ENCODE assay signal across 8 mouse cellular contexts in the genomic region with DNA sequence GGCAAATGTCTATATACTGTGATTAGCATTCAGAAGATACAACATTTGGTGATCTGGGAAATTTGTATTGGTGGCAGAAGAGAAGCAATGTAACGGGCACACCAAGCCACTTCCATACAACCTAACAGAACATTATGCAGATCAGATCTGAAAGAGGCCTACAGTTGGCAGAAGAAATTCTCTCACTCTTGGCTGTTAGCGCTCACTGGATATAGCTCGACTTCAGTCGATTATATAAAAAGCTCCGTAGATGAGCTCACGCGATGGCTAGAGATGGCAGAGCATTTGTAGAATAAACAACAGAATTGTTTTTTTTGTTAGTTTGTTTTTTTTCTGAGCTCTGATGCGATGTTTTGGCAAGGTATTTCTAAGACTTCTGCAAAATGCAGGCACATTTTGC. TPM values are rescaled to one million over a fixed set of nuclear protein-coding genes. Genes with fewer than 3 reads are reported as not detected.
DNase-seq lines count a peak whose midpoint lies in the region; ATAC-seq and TF ChIP-seq lines count a peak whose summit lies in the region.

No protein-coding gene starts in this region.

- intact Hi-C loops in left cerebral cortex, adult 2 months (cut with DNase I), result loop anchor here (5.0 kb wide), 1 partner anchor 49 kb away; a partner anchor contains a TSS

- H3K27ac ChIP-seq in left cerebral cortex, adult 2 months, result peak overlapping the region; percentile 80
- no peak overlapping the region for H3K27ac ChIP-seq in embryonic facial prominence, embryonic 12.5 days
- H3K27ac ChIP-seq in intestine, embryonic 16.5 days (ENCODE audit: low read length), result no peak overlapping the region
- no peak overlapping the region for H3K27ac ChIP-seq in neural tube, embryonic 12.5 days

- H3K4me2 ChIP-seq in embryonic facial prominence, embryonic 12.5 days (replicated peaks), result peak overlapping the region; percentile 52
- peak overlapping the region; percentile 78 for H3K4me2 ChIP-seq in intestine, embryonic 16.5 days (ENCODE audit: low read depth, low read length)
- peak overlapping the region; percentile 75 for H3K4me2 ChIP-seq in neural tube, embryonic 12.5 days (replicated peaks)

- 65% methylated on average over 8 of the region's 8 CpGs for WGBS in embryonic facial prominence, embryonic 12.5 days
- 56% methylated on average over 8 of the region's 8 CpGs for WGBS in intestine, embryonic 16.5 days
- WGBS in neural tube, embryonic 12.5 days, result 70% methylated on average over 8 of the region's 8 CpGs

- ATAC-seq in embryonic facial prominence, embryonic 12.5 days (ENCODE audit: insufficient number of reproducible peaks, insufficient read depth, low FRiP score, low TSS enrichment), result no peak
- no peak for ATAC-seq in intestine, embryonic 16.5 days
- no peak for ATAC-seq in neural tube, embryonic 12.5 days (ENCODE audit: low FRiP score, low read depth)

- peaks cover 58% of the 10 kb centered on the region for H3K36me3 ChIP-seq in embryonic facial prominence, embryonic 12.5 days
- H3K36me3 ChIP-seq in intestine, embryonic 16.5 days (ENCODE audit: control insufficient read depth, insufficient read depth, low read length), result peaks cover 14% of the 10 kb centered on the region
- peaks cover 45% of the 10 kb centered on the region for H3K36me3 ChIP-seq in neural tube, embryonic 12.5 days

- H3K9ac ChIP-seq in embryonic facial prominence, embryonic 12.5 days, result peak overlapping the region; percentile 80
- H3K9ac ChIP-seq in intestine, embryonic 16.5 days (ENCODE audit: low read depth, low read length), result peak overlapping the region; percentile 82
- H3K9ac ChIP-seq in neural tube, embryonic 12.5 days, result peak overlapping the region; percentile 72

- TF ChIP-seq CTCF in left cerebral cortex, adult 2 months (IDR thresholded peaks at IDR 0.05), result no peak

- 0 out of 2 replicates have a peak, but pooled peaks cover 4% of the 10 kb centered on the region for H3K4me1 ChIP-seq in embryonic facial prominence, embryonic 12.5 days
- H3K4me1 ChIP-seq in intestine, embryonic 16.5 days (ENCODE audit: control insufficient read depth, insufficient read depth, low read length), result peaks cover 4% of the 10 kb centered on the region; the same call in 1 of the 2 replicates
- peaks cover 8% of the 10 kb centered on the region; the same call in 1 of the 2 replicates for H3K4me1 ChIP-seq in neural tube, embryonic 12.5 days

- no peaks in the 10 kb centered on the region for H3K27me3 ChIP-seq in embryonic facial prominence, embryonic 12.5 days
- no peaks in the 10 kb centered on the region for H3K27me3 ChIP-seq in intestine, embryonic 16.5 days (replicated peaks; ENCODE audit: control insufficient read depth, insufficient read depth, low read length)
- H3K27me3 ChIP-seq in neural tube, embryonic 12.5 days (replicated peaks), result no peaks in the 10 kb centered on the region

- peak overlapping the region; percentile 95 for H3K4me3 ChIP-seq in left cerebral cortex, adult 2 months
- peak overlapping the region; percentile 79 for H3K4me3 ChIP-seq in embryonic facial prominence, embryonic 12.5 days
- peak overlapping the region; percentile 80 for H3K4me3 ChIP-seq in intestine, embryonic 16.5 days (ENCODE audit: low read length)
- H3K4me3 ChIP-seq in neural tube, embryonic 12.5 days, result peak overlapping the region; percentile 75

- no peaks in the 10 kb centered on the region for H3K9me3 ChIP-seq in embryonic facial prominence, embryonic 12.5 days
- no peaks in the 10 kb centered on the region for H3K9me3 ChIP-seq in intestine, embryonic 16.5 days (ENCODE audit: control insufficient read depth, low read length)
- H3K9me3 ChIP-seq in neural tube, embryonic 12.5 days, result no peaks in the 10 kb centered on the region

- DNase-seq in left cerebral cortex, adult 2 months (ENCODE audit: extremely low spot score in 1 of 2, low spot score in 2 of 2), result no peak
- DNase-seq in left cerebral cortex, adult 18-20 months (ENCODE audit: low spot score in 2 of 2), result no peak
- DNase-seq in spleen, adult 18-20 months, result no peak
- no peak for DNase-seq in embryo, embryonic 9.5 days (ENCODE audit: extremely low spot score)
- no peak for DNase-seq in thymus, adult 18-20 months

RNA-seq across cellular contexts. Expression of a gene that starts 0.8 kb away (rescaled TPM):
- total RNA-seq in left cerebral cortex, adult 2 months (2021), result 1 to 10 TPM; 6.4 to 6.6 TPM
- total RNA-seq in left cerebral cortex, adult 18-20 months (2021), result 1 to 10 TPM; 5.9 to 6.1 TPM
- 11.5 and 14.8 TPM in 2 replicates for polyA plus RNA-seq in embryonic facial prominence, embryonic 12.5 days (2016; fragmentation: Nextera tagmentation; extraction: Ambion mirVana)
- polyA plus RNA-seq in intestine, embryonic 16.5 days (2015; fragmentation: Nextera tagmentation; extraction: Ambion mirVana), result 6.7 and 7.6 TPM in 2 replicates
- polyA plus RNA-seq in neural tube, embryonic 12.5 days (2016; fragmentation: Nextera tagmentation; extraction: Ambion mirVana), result 9.9 and 11.1 TPM in 2 replicates

RNA-seq across cellular contexts. Expression of a gene that starts 19.8 kb away (rescaled TPM):
- 10 to 100 TPM; 67.6 to 73.6 TPM for total RNA-seq in left cerebral cortex, adult 2 months (2021)
- 10 to 100 TPM; 78.9 to 81.3 TPM for total RNA-seq in left cerebral cortex, adult 18-20 months (2021)
- 228 and 233 TPM in 2 replicates for polyA plus RNA-seq in embryonic facial prominence, embryonic 12.5 days (2016; fragmentation: Nextera tagmentation; extraction: Ambion mirVana)
- polyA plus RNA-seq in intestine, embryonic 16.5 days (2015; fragmentation: Nextera tagmentation; extraction: Ambion mirVana), result 157 and 169 TPM in 2 replicates
- polyA plus RNA-seq in neural tube, embryonic 12.5 days (2016; fragmentation: Nextera tagmentation; extraction: Ambion mirVana), result 193 and 198 TPM in 2 replicates

RNA-seq across cellular contexts. Expression of a gene that starts 19.9 kb away (rescaled TPM):
- 10 to 100 TPM; 37.3 to 40.6 TPM for total RNA-seq in left cerebral cortex, adult 2 months (2021)
- 10 to 100 TPM; 39.2 to 39.7 TPM for total RNA-seq in left cerebral cortex, adult 18-20 months (2021)
- polyA plus RNA-seq in embryonic facial prominence, embryonic 12.5 days (2016; fragmentation: Nextera tagmentation; extraction: Ambion mirVana), result 32.3 and 33.8 TPM in 2 replicates
- 18.4 and 20.0 TPM in 2 replicates for polyA plus RNA-seq in intestine, embryonic 16.5 days (2015; fragmentation: Nextera tagmentation; extraction: Ambion mirVana)
- polyA plus RNA-seq in neural tube, embryonic 12.5 days (2016; fragmentation: Nextera tagmentation; extraction: Ambion mirVana), result 44.9 and 45.5 TPM in 2 replicates

RNA-seq across cellular contexts. Expression of a gene that starts 23.6 kb away (rescaled TPM):
- total RNA-seq in left cerebral cortex, adult 2 months (2021), result not detected
- not detected for total RNA-seq in left cerebral cortex, adult 18-20 months (2021)
- 0.88 and 1.0 TPM in 2 replicates for polyA plus RNA-seq in embryonic facial prominence, embryonic 12.5 days (2016; fragmentation: Nextera tagmentation; extraction: Ambion mirVana)
- 0.31 and 0.54 TPM in 2 replicates for polyA plus RNA-seq in intestine, embryonic 16.5 days (2015; fragmentation: Nextera tagmentation; extraction: Ambion mirVana)
- 0.33 and 0.68 TPM in 2 replicates for polyA plus RNA-seq in neural tube, embryonic 12.5 days (2016; fragmentation: Nextera tagmentation; extraction: Ambion mirVana)

RNA-seq across cellular contexts. Expression of a gene that starts 50.8 kb away (rescaled TPM):
- total RNA-seq in left cerebral cortex, adult 2 months (2021), result 100 to 1,000 TPM; 209 to 211 TPM
- 100 to 1,000 TPM; 221 to 236 TPM for total RNA-seq in left cerebral cortex, adult 18-20 months (2021)
- 175 and 183 TPM in 2 replicates for polyA plus RNA-seq in embryonic facial prominence, embryonic 12.5 days (2016; fragmentation: Nextera tagmentation; extraction: Ambion mirVana)
- polyA plus RNA-seq in intestine, embryonic 16.5 days (2015; fragmentation: Nextera tagmentation; extraction: Ambion mirVana), result 208 and 212 TPM in 2 replicates
- polyA plus RNA-seq in neural tube, embryonic 12.5 days (2016; fragmentation: Nextera tagmentation; extraction: Ambion mirVana), result 377 and 381 TPM in 2 replicates
